Mouse (Mus musculus) megakaryocyte, embryonic 14.5 days (primary cell): Measurements from ENCODE around the gene Kat8.

Experiments used
- FLI1 ChIP-seq: IDR thresholded peaks from 2 replicates; pipeline ENCODE4 v1.6.1; 2012; ENCODE audit warnings: low read length, inconsistent platforms, mixed read lengths
- GATA1 ChIP-seq: IDR thresholded peaks from 3 replicates; pipeline ENCODE4 v1.6.1; 2012; ENCODE audit warnings: mixed read lengths, low read length, inconsistent platforms, borderline replicate concordance

GRCm38 (mm10) chr7:127894480-127894879 lies 17.8 kb upstream of the Kat8 start:
- TF ChIP-seq GATA1 (no peak), FLI1 (no peak)
